In the genomic region with DNA sequence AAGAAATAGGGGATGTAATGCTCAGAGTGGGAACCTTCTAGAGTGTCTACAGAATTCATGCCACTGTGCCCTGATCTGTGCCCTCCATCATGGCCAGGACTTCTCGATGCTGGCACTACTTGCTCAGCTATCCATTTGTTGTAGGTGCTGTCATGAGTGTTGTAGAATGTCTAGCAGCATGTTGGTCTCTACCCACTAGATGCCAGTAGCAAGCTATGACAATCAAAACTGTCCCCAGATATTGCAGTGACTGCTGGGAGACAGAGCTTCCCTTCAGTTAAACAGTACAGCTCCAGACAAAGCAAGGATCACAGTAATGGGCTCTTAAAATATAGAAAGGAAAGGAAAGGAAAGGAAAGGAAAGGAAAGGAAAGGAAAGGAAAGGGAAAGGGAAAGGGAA, we compare ENCODE assay signal across 11 mouse cellular contexts.
A peak's percentile ranks its signal among the peaks of the same experiment; 100 is the strongest.
DNase-seq lines count a peak whose midpoint lies in the region; ATAC-seq and TF ChIP-seq lines count a peak whose summit lies in the region.
"Had no signal": no experiment of that assay in that cellular context is flagged by ENCODE, and none has a peak within 500 bp of the region (broad histone marks: within the 10 kb centered on the region; RNA-seq: fewer than 3 reads in every experiment).

No protein-coding gene starts in this region.

- no peaks in the 10 kb centered on the region for H3K9me3 ChIP-seq in heart, embryonic 12.5 days (replicated peaks)

- POLR2A ChIA-PET in Patski (lab: Charles Lee), result no interaction called here

- no peaks in the 10 kb centered on the region for H3K36me3 ChIP-seq in heart, embryonic 12.5 days

- 70% methylated on average over 1 of the region's 1 CpGs for WGBS in heart, embryonic 12.5 days

- H3K27me3 ChIP-seq in heart, embryonic 12.5 days (replicated peaks), result no peaks in the 10 kb centered on the region
- H3K27me3 ChIP-seq in Patski, result no peaks in the 10 kb centered on the region

- H3K4me1 ChIP-seq in heart, embryonic 12.5 days (replicated peaks), result peaks cover 6% of the 10 kb centered on the region

- peak; percentile 59 for TF ChIP-seq CTCF in Patski (IDR thresholded peaks at IDR 0.05)

- no peak for ATAC-seq in heart, embryonic 12.5 days (ENCODE audit: insufficient number of reproducible peaks, low FRiP score)
- ATAC-seq in Patski, result no peak
- ATAC-seq: hindbrain, embryonic 16.5 days had no signal

- CTCF ChIA-PET in Patski (lab: Charles Lee), result interaction anchor here (0.7 to 1.6 kb wide), 9 partner anchors 8 to 282 kb away, joined by 3 to 5 read pairs (median 4); no protein-coding TSS in a partner anchor

- DNase-seq in heart, adult 18-20 months, result peak; percentile 18 to 25
- DNase-seq in layer of hippocampus, adult 9-11 months, result peak; percentile 20
- no peak for DNase-seq in layer of hippocampus, adult 9-10 months (ENCODE audit: low spot score)
- DNase-seq in Patski (ENCODE audit: low read depth, low spot score), result no peak
- DNase-seq in brain, adult 2 months (ENCODE audit: low read depth, low spot score), result peak; percentile 35
- DNase-seq in frontal cortex, postnatal 14 days (ENCODE audit: low spot score in 2 of 2), result no peak
- DNase-seq: cerebellum, adult 11 months; layer of hippocampus, postnatal 36 days; thymus, postnatal 14 days had no signal

- H3K4me3 ChIP-seq in heart, embryonic 12.5 days, result no peak overlapping the region

- no peak overlapping the region for H3K27ac ChIP-seq in heart, embryonic 12.5 days (ENCODE audit: poor library complexity, severe bottlenecking)

- in situ Hi-C loops in Patski (cut with MboI; ENCODE audit: low pct_unique_long_range_greater_than_20kb), result loop anchor here (5.0 kb wide), 1 partner anchor 138 kb away; no protein-coding TSS in a partner anchor

- H3K4me2 ChIP-seq in heart, embryonic 12.5 days, result no peak overlapping the region

- H3K9ac ChIP-seq in heart, embryonic 12.5 days, result no peak overlapping the region

Comparison
In these comparisons a context has a peak if more than half of its experiments do, and no peak if none do; other contexts are left out.
1. DNase-seq: peak in heart, adult 18-20 months (2 of 2), layer of hippocampus, adult 9-11 months (single experiment) and brain, adult 2 months (single experiment); none in layer of hippocampus, adult 9-10 months (single experiment), Patski (single experiment) and frontal cortex, postnatal 14 days (0 of 2).